Mouse (Mus musculus) stomach, postnatal 0 days (tissue): ENCODE measurements at regions not wholly inside any gene's neighbourhood (a gene's known extent, or its start where the extent isn't known, plus 50 kb on each side); places are given as distances from the start of the nearest gene placed in this dataset.

Source experiments
- CTCF ChIP-seq: IDR thresholded peaks from 2 replicates; pipeline ENCODE4 v1.5.1; 2016; ENCODE audit warnings: antibody characterized with exemption, low read depth, mild to moderate bottlenecking, moderate library complexity
- EP300 ChIP-seq: optimal IDR thresholded peaks from 2 replicates; pipeline ENCODE3; 2016; ENCODE audit warnings: antibody characterized with exemption

GRCm38 (mm10) chr1:91622874-91623273, 82.5 kb downstream of the Asb1 start:
- TF ChIP-seq EP300 (no peak), CTCF (no peak)
